Mouse (Mus musculus) midbrain, postnatal 0 days (tissue): Measurements from ENCODE around the gene Sav1. TPM values are rescaled to one million over a fixed set of nuclear protein-coding genes. Genes with fewer than 3 reads are reported as not detected.
A peak's percentile ranks its signal among the peaks of the same experiment; 100 is the strongest.

Source experiments
- ATAC-seq: fragments of 200-750 bp; cut with Nextera tagmentation; 2 replicates; pipeline ENCODE4 v1.8.0; 2017; ENCODE audit warnings: moderate number of reproducible peaks, mild to moderate bottlenecking, moderate TSS enrichment, moderate library complexity; ENCODE audit not compliant: low FRiP score
- DNase-seq: peaks from one replicate; pipeline ENCODE4 v3.0.0-alpha.2; 2015; ENCODE audit warnings: low spot score
- H3K27ac ChIP-seq: fragments of 300-500 bp; sonication (generic); 2 replicates; pipeline ENCODE4 v1.5.1; 2014; ENCODE audit warnings: low read depth, mild to moderate bottlenecking, low read length, mixed read lengths
- H3K27me3 ChIP-seq: fragments of 300-500 bp; sonication (generic); 2 replicates; pipeline ENCODE4 v1.6.1; 2014; ENCODE audit warnings: low read length, control low read depth, mixed read lengths; ENCODE audit not compliant: insufficient read depth
- H3K36me3 ChIP-seq: fragments of 300-500 bp; sonication (generic); 2 replicates; pipeline ENCODE4 v1.6.1; 2014; ENCODE audit warnings: low read length, control low read depth, mixed read lengths; ENCODE audit not compliant: insufficient read depth
- H3K4me1 ChIP-seq: fragments of 300-500 bp; sonication (generic); 2 replicates; pipeline ENCODE4 v1.6.1; 2014; ENCODE audit warnings: mild to moderate bottlenecking, control low read depth, antibody characterized with exemption, low read length, mixed read lengths; ENCODE audit not compliant: insufficient read depth
- H3K4me2 ChIP-seq: fragments of 300-500 bp; sonication (generic); 2 replicates; pipeline ENCODE4 v1.6.1; 2014; ENCODE audit warnings: low read depth, mild to moderate bottlenecking, low read length, mixed read lengths; ENCODE audit not compliant: poor library complexity, severe bottlenecking
- H3K4me3 ChIP-seq: fragments of 300-500 bp; sonication (generic); 2 replicates; pipeline ENCODE4 v1.5.1; 2014; ENCODE audit warnings: low read depth, mild to moderate bottlenecking, low read length, moderate library complexity
- H3K9ac ChIP-seq: fragments of 300-500 bp; sonication (generic); replicated peaks from 2 replicates; pipeline ENCODE4 v1.6.1; 2014; ENCODE audit warnings: mild to moderate bottlenecking, low read length, moderate library complexity, mixed read lengths; ENCODE audit not compliant: poor library complexity, severe bottlenecking
- H3K9me3 ChIP-seq: fragments of 300-500 bp; sonication (generic); 2 replicates; pipeline ENCODE4 v1.6.1; 2016; ENCODE audit warnings: low read length, control low read depth
- CTCF ChIP-seq: IDR thresholded peaks from 2 replicates; pipeline ENCODE4 v1.5.1; 2016; ENCODE audit warnings: antibody characterized with exemption, mild to moderate bottlenecking
- WGBS: fragments of 180-500 bp; shearing (Covaris S2); extraction: QIAGEN DNeasy Blood & Tissue Kit; methylation state at CpG from one replicate; pipeline ENCODE4 v1.1.7; 2014; 5-methylcytosine and 5-hydroxymethylcytosine counted together
- polyA plus RNA-seq: library from polyadenylated mRNA; unstranded; fragments of >200 nt; fragmentation: Nextera tagmentation; extraction: Ambion mirVana; gene quantifications from 2 replicates; pipeline ENCODE4 v1.2.1, GENCODE M21; 2015
- total RNA-seq: library from RNA; depleted of rRNA; stranded (reverse); fragments of >200 nt; gene quantifications from 2 replicates; pipeline ENCODE4 v1.2.3, GENCODE M21; 2014

The Sav1 gene
- total and polyA plus RNA-seq, 2 experiments from 2014 or later = 1.9 to 17.8 TPM

DNA sequence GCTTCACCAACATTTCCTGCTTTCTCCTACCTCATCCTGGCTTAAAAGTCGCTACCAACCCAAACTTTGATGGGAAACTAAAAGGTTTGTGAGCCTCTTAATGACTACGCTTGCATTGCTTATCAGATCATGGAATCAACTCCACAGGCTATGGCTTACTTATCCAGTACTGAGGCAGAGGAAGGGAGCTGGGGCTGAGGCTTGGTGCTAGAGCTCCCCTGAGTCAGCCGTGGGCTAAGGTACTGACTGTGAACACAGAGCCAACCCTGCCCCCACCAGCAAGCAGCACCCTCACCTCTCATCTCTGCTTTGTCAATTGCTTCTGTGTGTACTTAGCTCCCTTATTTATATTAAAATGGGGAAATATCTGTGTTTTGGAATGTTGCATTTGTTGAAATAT lies 39.3 kb downstream of the Sav1 start:
- 87% methylated on average over 3 of the region's 3 CpGs for WGBS
- no peak for ATAC-seq
- Histone ChIP-seq H3K9me3 (no peaks in the 10 kb centered on the region), H3K4me3 (no peak overlapping the region), H3K36me3 (peaks cover 8% of the 10 kb centered on the region; the same call in 1 of the 2 replicates), H3K4me1 (no peaks in the 10 kb centered on the region), H3K27me3 (no peaks in the 10 kb centered on the region), H3K4me2 (no peak overlapping the region), H3K9ac (no peak overlapping the region), H3K27ac (no peak overlapping the region)
- TF ChIP-seq CTCF = no peak
- no peak for DNase-seq

DNA sequence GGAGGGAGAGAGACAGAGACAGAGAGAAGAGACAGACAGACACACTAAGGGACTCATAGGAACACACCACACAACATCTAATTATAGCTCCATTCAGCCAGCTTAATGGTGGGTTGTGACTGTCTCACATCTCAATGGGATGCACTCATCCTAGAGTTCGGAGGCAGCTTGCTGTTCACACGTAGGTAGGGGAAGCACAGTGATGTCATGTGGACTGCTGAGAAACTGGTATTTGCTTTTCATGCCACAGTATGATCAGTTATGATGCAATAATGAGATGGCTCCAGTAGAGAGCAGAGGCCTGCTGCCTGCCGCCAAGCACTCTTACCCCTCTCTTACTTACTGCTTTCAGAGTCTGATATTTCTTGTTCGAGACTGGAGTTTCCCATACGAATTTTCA lies 40.9 kb downstream of the Sav1 start:
- Histone ChIP-seq H3K27ac (no peak overlapping the region), H3K36me3 (peaks cover 10% of the 10 kb centered on the region; the same call in 1 of the 2 replicates), H3K9me3 (no peaks in the 10 kb centered on the region), H3K4me3 (no peak overlapping the region), H3K4me1 (no peaks in the 10 kb centered on the region), H3K27me3 (no peaks in the 10 kb centered on the region), H3K4me2 (no peak overlapping the region), H3K9ac (no peak overlapping the region)
- no peak for DNase-seq
- WGBS = 91% methylated on average over 5 of the region's 5 CpGs
- TF ChIP-seq CTCF = no peak
- ATAC-seq = no peak

DNA sequence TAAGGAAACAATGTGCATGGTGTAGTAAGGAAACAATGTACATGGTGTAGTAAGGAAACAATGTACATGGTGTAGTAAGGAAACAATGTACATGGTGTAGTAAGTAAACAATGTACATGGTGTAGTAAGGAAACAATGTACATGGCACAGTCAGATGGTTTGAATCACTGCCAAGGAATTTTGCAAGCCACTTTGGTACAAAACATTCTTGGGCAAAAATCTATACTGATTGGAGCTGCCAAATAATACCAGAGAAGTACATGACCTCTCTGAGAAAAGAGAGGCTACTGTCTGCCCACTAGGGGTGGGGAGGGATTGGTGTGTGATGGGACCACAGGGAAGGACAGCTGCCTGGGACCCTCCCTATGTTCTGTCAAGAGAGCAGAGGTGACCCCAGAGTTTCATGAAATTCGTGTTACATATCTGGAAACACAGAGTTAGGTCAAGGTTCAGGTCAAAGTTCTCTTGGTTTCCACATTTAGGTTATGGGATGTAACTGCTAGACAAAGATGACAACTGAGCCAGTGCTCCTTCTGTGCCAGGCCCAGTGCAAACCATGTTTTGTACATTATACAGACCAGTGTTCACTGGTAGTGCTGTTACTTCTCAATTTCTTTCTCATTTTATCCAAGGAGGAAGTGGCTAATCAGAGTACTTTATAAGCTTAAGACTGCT lies 45.0 kb downstream of the Sav1 start:
- H3K27ac ChIP-seq = no peak overlapping the region
- no peaks in the 10 kb centered on the region for H3K4me1 ChIP-seq
- WGBS = 53% methylated on average over 1 of the region's 1 CpGs
- H3K4me3 ChIP-seq = no peak overlapping the region
- peaks cover 30% of the 10 kb centered on the region for H3K36me3 ChIP-seq
- no peak for ATAC-seq
- 0 out of 2 replicates have a peak, but pooled peaks cover 4% of the 10 kb centered on the region for H3K9me3 ChIP-seq
- no peak overlapping the region for H3K4me2 ChIP-seq
- DNase-seq = no peak
- H3K9ac ChIP-seq = no peak overlapping the region
- H3K27me3 ChIP-seq = no peaks in the 10 kb centered on the region
- no peak for TF ChIP-seq CTCF

GRCm38 (mm10) chr12:69939291-69939690 lies 47.5 kb downstream of the Sav1 start:
- no peak overlapping the region for H3K27ac ChIP-seq
- no peaks in the 10 kb centered on the region for H3K4me1 ChIP-seq
- ATAC-seq (no peak), DNase-seq (no peak)
- 67% methylated on average over 2 of the region's 2 CpGs for WGBS
- no peaks in the 10 kb centered on the region for H3K27me3 ChIP-seq
- H3K4me2 ChIP-seq = no peak overlapping the region
- H3K9ac ChIP-seq = no peak overlapping the region
- no peak overlapping the region for H3K4me3 ChIP-seq
- peaks cover 43% of the 10 kb centered on the region for H3K36me3 ChIP-seq
- TF ChIP-seq CTCF = peak; percentile 26; the same call in 1 of the 2 replicates
- 0 out of 2 replicates have a peak, but pooled peaks cover 4% of the 10 kb centered on the region for H3K9me3 ChIP-seq

GRCm38 (mm10) chr12:69937731-69938130 lies 49.1 kb downstream of the Sav1 start:
- H3K4me1 ChIP-seq = no peaks in the 10 kb centered on the region
- H3K27ac ChIP-seq = no peak overlapping the region
- 0 out of 2 replicates have a peak, but pooled peaks cover 4% of the 10 kb centered on the region for H3K9me3 ChIP-seq
- TF ChIP-seq CTCF = no peak
- WGBS = 45% methylated on average over 5 of the region's 5 CpGs
- DNase-seq (no peak), ATAC-seq (no peak)
- no peaks in the 10 kb centered on the region for H3K27me3 ChIP-seq
- no peak overlapping the region for H3K9ac ChIP-seq
- peaks cover 43% of the 10 kb centered on the region for H3K36me3 ChIP-seq
- no peak overlapping the region for H3K4me3 ChIP-seq
- H3K4me2 ChIP-seq = no peak overlapping the region

DNA sequence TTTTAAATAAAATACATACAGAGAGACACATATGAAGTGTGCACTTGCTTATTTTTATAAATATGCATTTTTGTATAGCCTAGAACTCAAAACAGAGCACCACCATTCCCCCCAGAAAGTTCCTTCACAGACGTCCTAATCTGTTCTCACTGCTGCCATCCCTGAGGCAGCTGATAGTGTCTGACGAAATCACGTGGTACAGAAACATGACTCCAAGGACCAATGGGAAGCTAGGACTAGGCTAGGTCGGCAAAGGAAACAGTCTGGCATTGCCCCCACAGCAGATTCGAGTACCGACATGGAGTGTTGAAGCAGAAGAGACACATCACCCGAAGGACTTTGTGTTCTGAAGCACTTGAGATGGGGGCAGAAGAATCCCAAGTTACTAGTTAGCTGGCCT lies 60.1 kb downstream of the Sav1 start:
- Histone ChIP-seq H3K27ac (no peak overlapping the region), H3K9ac (no peak overlapping the region), H3K36me3 (peaks cover 6% of the 10 kb centered on the region), H3K4me3 (no peak overlapping the region), H3K9me3 (no peaks in the 10 kb centered on the region), H3K27me3 (no peaks in the 10 kb centered on the region), H3K4me1 (no peaks in the 10 kb centered on the region), H3K4me2 (no peak overlapping the region)
- WGBS = 61% methylated on average over 7 of the region's 7 CpGs
- TF ChIP-seq CTCF = no peak
- DNase-seq (no peak), ATAC-seq (no peak)
